Mouse (Mus musculus): ENCODE measurements around the gene Pign. TPM values are rescaled to one million over a fixed set of nuclear protein-coding genes. Genes with fewer than 3 reads are reported as not detected.

The Pign gene
- total RNA-seq, 2 experiments from 2014 or later = 19.5 to 23.8 TPM

DNA sequence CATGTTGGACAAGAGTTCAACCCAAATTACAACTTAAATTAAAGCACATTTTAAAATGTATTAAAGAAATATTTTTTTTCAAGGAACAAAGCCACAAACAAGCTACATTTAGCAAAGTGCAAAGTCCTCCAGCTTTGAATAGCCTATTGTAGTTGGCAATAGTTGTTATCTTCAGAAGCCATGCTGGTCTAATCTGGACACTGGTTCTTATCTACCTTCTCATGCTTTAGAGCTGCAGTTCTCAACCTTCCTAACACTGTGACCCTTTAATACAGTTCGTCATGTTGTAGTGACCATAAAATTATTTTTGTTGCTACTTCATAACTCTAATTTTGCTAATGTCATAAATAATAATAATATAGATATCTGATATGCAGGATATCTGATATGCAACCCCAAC lies 99.2 kb downstream of the Pign start:
- DNase-seq (ENCODE audit: low spot score in 2 of 2) = no peak

DNA sequence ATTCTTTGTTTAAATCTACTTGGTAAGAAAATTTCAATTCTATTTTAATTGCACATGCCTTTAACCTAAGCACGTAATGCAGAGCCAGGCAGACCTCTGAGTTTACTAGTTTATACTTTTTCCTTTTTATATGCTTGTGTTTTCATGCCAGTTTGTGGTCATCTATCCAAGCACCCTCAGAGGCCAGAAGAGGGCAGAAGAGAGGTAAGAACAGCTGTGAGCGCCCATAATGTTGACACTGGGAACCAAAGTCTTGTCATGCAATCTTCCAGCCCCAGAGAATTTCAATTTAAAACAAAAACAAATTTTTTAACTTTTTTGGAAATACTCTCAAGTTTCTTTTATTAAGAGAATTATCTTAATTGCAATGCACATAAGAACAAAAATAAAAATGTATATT lies 99.7 kb downstream of the Pign start:
- DNase-seq (ENCODE audit: low spot score in 2 of 2) = no peak

DNA sequence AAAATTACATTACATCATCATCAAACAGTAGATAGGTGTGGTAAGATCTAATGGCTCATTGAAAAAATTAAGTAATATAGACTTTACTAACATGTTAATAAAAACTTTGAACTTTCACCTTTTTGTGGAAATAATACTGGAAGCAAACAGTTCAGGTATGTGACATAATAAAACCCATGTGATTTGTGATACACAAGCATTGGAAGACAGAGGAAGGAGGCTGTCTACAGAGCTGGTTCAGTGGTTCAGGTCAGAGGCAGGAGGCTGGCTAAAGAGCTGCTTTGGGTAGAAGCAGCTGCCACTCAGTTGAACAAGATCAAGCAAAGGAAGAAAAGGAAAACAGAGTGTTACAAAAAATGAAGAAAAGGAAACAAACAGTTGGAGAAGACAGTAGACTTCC lies 107.4 kb downstream of the Pign start:
- no peak for DNase-seq (ENCODE audit: low spot score in 2 of 2)

- no peak for DNase-seq (ENCODE audit: low spot score in 2 of 2)
Observed at GRCm38 (mm10) chr1:105555192-105555718, 108.2 kb downstream of the Pign start.

GRCm38 (mm10) chr1:105553130-105553529 lies 110.3 kb downstream of the Pign start:
- DNase-seq (ENCODE audit: low spot score in 2 of 2) = no peak

DNA sequence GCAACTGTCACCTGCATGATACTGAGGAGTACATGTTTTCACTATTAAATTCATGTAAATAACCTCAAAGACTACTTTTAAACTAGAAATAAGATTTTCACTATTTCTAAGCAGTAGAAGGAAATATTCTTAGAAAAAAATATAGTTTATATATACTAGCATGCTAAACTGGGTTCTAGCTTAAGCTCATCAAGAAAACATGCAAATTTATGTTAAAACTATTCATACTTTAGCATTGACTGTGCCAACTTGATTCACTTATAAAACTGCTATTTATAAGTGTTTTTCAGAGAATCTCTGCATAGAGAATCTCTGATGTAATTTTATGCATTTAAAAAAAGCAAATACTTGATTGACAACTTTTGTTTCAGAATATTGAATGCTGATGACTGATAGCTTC lies 113.3 kb downstream of the Pign start:
- DNase-seq (ENCODE audit: low spot score in 2 of 2) = no peak

- no peak for DNase-seq (ENCODE audit: low spot score in 2 of 2)
Observed at GRCm38 (mm10) chr1:105549648-105550047, 113.8 kb downstream of the Pign start.

- DNase-seq (ENCODE audit: low spot score in 2 of 2) = no peak
Observed at GRCm38 (mm10) chr1:105543051-105543450, 120.4 kb downstream of the Pign start.

DNA sequence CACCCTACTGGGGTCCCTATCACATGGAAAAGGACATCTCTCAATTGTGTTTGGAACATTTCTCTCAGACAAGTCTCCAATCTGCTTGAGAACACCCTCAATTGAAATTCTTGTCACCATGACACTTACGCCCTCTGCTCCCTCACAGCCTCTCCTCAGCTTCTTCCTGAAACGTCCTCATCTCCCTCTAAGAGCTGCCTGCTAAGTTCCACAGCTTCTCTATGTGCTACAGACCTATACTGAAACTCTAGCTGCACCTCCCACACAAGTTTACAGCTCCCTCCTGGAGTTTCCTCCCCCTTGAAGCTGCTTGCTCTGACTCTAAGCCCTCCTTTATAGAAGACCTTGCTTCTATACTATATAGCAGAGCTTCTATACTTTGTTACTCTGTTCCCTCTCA lies 139.7 kb downstream of the Pign start:
- no peak for DNase-seq (ENCODE audit: low spot score in 2 of 2)

DNA sequence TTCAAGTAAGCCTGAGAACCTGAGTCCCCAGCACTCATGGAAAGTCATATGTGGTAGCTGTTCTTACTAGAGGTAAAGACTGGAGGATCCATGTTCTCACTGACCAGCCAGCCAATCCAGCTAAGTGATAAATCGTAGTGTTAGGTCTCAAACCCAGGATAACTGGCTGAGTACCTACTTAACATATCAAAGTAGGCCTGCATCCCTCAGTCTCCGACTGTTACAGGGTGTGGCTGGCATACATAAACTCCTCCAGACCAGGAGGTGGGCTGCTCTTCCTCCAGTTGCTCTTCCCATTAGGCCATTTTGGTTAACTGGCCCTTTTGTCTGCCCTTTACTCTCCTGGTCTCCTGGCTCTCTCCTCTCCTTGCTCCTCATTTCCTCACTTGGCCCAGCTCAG lies 141.2 kb downstream of the Pign start:
- no peak for DNase-seq (ENCODE audit: low spot score in 2 of 2)

- no peak for DNase-seq (ENCODE audit: low spot score in 2 of 2)
Observed at GRCm38 (mm10) chr1:105518101-105518500, 145.4 kb downstream of the Pign start.

- no peak for DNase-seq (ENCODE audit: low spot score in 2 of 2)
Observed at GRCm38 (mm10) chr1:105507116-105507515, 156.4 kb downstream of the Pign start.

DNA sequence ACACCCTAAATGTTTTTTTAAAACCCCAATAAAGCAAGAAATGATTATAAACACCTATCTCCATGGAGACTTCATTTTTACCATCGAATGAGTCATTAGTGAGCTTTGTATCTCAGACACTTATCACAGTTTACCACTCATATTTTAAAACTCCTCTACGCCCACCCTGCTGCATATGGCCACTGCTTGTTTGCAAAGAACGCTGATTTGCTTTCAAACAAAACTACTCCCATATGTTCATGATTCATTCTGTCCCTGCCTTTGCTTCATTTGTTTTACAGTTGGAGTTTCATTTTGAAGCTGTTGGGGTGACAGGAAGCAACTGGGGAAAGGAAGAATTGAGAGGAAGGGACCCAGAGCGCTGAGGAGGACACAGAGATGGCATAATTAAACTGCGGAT lies 170.9 kb downstream of the Pign start:
- DNase-seq (ENCODE audit: low spot score in 2 of 2) = no peak

DNA sequence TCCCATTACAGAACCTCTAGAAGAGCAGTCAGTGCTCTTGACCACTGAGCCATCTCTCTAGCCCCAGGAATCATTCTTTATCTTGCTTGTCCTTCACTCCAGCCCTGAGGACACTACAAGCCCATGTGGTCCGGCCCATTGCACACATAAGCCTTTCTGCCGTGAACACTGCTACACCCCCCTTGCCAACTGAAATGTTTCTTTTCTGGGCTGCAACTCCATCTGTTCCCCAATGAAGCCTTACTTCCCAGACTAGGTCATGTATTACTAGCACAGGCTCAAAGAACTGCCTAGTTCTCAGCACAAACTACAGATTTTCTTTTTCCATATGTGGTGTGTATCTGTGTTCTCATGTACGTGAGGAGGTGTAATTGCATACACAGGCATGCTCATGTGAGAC lies 174.0 kb downstream of the Pign start:
- DNase-seq (ENCODE audit: low spot score in 2 of 2) = no peak

DNA sequence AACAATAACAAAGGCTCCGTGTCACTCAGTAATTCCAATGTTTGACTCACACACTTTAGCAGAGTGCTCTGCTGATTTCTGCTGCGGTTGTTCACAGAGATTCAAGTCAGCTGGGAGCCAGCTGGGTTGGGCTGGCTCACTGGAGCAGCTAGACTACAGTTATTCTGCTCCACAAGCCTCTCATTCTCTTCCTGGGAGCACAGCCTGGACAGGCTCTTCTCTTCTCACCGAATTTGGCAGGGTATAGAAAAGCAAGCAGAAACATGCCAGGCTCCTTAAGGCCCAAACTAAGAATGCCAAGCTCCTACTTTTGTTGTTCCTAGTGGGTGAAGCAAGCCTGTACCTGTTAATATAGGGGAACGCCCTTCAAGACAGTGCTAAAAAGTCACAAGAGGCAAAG lies 176.4 kb downstream of the Pign start:
- no peak for DNase-seq (ENCODE audit: low spot score in 2 of 2)

Small RNA genes lying within 50 kb of the gene (microRNA-seq; reads per million reads assigned to microRNA genes)
- gene Gm22426 = 0 reads per million in 2 experiments

Other genes with a start within 250 kb of the Pign start
- gene Relch, start 184 bp upstream of the Pign start, total RNA-seq (2021) = 100 to 1,000 TPM; 105 to 114 TPM
- 1 to 10 TPM; 5.0 to 5.2 TPM for gene Tnfrsf11a, start 117.0 kb upstream of the Pign start, total RNA-seq (2021)

Data from layer of hippocampus, postnatal 10 days (tissue).